Mouse (Mus musculus) frontal cortex, adult (tissue): ENCODE results near the gene Zfp239.

ENCODE experiments used
- ATAC-seq: cut with Nextera tagmentation; 2 replicates; pipeline ENCODE4 v1.9.2; 2017; ENCODE audit warnings: mild to moderate bottlenecking, moderate library complexity, mixed read lengths; ENCODE audit not compliant: low TSS enrichment

Gene Zfp239

DNA sequence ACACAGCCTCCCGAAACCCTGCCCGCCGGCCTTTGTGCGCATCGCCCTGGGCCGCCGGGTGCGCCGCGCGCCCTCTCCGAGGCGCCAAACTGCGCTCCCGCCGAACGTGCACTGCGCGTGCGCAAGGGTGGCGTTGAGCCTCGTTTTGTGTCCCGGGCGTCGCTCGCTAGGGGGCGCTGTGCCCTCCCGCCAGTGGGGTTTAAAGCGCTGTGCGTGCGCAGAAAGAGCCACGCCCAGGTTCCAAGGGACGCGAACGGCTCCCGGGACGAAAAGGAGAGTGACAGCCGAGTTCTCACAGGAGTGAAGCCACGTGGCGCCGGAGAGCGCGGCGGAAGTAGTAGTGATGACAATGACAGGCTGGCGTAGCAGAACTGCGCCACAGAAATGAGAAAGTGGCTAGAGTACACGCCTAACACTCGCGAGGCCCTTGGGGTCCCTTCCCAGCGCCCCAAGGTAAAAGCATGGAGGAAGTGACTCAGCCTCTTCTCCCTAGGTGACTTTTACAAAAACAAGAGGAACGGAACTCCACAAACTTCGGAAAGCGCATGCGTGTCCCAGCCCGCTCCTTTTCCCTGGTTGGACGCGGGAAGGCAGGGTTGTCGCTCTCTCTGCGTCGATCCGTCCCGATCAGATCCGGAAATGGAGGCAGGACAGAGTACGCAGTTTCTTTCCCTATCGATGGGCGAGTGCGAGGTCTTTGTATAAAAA, 17.7 kb downstream of the Zfp239 start:
- ATAC-seq, result peak; percentile 95

DNA sequence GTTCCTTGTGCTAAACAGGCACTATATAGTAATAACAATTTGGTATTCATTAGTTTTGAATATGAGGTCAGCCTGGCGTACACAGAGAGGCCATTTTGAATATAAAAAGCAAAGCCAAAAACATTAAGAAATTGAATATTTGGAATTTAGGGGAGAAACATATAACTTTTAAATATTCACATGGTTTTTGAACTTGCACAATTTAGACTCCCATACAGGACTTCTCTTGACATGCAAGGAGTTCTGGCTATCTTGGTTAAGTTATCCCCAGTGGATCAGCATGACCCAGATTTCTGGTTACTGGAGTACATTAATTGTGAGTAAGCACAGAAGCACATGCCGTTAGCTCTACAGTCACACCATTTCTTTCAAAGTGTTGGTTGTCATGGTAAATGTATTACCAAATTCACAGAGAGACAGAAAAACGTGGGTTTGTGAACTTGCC, 18.5 kb downstream of the Zfp239 start:
- no peak for ATAC-seq

DNA sequence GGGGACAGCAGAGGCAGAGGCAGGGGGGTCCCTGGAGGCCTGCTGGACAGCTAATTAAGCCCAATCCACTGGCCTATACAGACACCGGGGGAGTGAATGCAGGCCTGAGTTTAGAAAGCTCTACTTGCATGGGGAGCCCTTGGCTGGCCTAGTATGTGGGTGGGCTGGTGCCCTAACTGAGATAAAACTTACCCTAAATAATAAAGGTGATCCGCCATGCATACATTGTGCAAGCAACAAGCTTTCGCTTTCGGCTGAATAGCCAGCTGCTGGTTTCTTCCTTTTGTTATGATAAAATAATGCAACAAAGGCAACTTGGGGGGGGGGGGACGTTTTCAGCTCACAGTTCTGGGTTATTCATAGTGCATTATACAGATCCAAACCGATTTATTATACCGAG, 19.3 kb downstream of the Zfp239 start:
- ATAC-seq, result no peak

DNA sequence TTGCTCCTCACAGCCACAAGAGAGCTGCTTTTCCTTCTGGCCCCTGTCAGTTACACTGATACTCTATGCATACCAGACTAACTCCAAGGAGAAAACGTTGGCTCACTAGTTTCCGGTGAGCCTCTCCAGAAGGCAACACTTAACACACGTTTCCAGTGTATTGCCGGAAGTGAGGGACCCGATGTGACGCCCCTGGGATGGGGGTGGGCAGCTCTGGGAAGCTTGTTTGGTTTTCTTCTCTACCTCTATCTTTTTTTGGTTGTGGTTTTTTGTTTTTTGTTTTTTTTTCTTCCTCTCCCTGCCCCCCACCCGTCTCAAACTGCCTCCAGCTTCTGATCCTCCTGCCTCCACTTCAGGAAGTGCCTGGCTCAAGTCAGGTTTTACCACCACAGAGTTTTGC, 20.1 kb downstream of the Zfp239 start:
- no peak for ATAC-seq

DNA sequence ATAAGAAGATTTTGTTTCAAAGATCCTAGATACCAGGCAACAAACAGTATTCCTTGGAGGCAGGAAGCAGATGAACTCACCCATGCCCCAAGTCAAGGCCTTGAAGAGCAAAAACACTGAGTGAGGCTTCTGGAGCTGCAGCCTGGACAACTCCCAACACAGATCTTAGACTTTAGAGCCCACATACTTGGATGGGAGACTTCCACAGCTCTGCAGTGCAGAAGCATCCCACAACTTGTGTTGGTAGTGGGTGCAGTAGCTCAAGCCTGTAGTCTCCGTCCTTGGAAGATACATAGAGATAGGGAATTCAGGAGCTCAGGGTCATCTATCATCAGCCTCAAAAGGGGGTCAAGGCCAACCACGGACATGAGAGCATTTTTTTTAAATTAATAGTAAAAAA, 24.0 kb downstream of the Zfp239 start:
- ATAC-seq, result no peak

DNA sequence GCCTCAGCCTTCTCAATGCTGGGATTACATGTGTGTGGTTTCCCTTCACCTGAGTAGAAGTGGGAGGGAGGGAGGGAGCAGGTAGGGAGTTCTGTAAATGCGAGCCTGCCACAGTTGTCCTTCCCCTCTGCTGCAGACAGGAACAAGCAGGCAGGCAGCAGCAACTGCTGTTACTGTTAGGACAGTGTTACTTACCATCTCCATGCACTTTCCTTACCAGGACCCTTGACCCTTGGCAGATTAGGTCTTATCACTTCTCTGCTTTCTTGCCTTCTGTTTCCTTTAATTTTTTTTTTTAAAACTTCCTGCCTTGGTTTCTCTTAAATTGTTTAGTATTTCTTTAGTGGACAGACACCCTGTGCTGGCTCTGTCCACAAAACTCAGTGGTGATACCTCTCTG, 26.1 kb downstream of the Zfp239 start:
- no peak for ATAC-seq

DNA sequence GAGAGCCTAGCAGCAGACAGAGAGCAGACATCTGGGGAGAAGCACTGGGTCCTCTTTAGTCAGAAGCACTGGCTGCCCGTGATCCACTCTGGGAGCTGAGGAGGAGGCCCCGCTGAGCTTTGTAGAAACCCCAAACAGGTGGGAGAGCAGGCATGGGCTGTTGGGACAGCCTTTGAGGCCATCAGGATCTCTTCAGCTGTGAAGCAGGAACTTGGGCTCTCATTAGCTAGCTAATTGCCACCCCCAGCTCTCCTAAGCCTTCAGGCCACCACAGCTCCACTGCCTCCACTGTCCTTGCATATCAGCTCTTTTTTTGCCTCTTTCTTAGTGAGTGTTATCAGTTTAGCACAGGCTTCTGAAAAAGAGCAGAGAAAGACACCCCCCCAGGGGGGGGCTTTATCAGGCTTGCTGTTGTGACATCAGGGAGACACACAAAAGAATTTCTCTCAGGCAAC, 26.8 kb downstream of the Zfp239 start:
- ATAC-seq, result no peak

DNA sequence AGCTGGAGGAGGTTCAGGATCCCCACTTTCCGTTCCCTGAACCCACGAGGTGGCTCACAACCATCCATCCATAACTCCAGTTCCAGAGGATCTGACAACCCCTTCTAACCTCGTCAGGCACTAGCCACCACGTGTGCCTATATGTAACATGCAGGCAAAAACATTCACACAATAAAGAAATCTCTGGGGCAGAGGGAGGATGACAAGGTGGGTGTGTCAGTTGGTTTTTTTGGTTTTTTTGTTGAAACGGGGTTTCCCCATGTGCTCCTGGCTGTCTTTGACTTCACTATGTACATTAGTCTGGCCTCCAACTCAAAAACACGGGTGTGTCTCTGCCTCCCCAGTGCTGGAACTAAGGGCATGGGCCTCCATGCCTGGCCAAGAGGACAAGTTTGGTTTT, 28.4 kb downstream of the Zfp239 start:
- no peak for ATAC-seq

DNA sequence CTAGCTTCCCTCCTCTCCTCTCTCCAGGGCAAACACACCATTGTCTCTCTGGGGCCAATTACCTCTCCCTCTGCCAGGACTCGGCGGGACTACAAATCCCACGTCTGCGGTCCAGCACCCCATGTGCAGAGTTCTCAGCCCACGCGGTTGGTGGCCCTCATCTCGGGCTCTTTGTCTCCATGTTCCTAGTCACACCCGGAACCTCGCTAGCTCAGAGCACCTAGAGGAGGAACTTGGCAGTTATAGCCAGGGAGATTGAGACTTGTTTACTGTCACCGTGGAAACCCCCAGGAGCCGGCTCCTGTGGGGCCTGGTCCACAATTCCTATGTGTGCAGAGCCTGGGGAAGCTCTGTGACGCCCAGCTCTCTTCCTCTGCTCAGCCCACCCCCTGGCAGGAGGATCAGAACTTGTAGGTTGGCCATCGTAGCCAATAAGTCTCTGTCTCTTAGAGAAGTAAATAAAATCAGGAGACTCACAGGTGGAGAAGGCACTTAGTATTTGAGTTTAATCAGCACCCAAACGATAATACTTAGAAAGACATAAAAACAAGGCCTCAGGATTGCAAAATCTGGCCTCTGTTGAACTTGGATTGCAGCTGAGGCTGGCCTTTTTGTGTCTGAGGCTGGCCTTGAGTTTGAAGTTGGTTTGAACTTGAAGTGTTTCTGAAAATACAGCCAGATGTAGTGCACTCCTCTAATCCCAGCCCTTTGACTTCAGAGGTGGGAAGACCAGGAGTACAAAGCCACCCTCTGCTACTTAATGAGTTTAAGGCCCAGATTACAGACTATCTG, 29.7 kb downstream of the Zfp239 start:
- ATAC-seq, result no peak

DNA sequence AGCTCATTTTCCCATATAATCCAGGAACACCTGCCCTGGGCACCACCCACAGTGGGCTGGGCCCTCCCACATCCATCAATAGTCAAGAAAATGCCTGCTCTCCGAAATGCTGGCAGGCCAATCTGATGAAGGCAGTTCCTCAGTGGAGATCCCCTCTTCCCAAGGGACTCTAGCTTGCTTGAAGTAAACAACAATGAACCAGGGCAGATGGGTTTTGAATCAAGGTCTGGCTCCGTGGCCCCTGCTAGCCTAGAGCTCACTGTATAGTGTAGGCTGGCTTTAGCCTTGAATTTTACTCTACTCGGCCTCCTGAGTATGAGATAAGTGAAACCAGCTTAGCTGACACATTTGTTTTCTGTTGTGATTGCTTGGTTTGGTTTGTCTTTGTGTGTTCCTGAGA, 30.5 kb downstream of the Zfp239 start:
- ATAC-seq, result no peak

DNA sequence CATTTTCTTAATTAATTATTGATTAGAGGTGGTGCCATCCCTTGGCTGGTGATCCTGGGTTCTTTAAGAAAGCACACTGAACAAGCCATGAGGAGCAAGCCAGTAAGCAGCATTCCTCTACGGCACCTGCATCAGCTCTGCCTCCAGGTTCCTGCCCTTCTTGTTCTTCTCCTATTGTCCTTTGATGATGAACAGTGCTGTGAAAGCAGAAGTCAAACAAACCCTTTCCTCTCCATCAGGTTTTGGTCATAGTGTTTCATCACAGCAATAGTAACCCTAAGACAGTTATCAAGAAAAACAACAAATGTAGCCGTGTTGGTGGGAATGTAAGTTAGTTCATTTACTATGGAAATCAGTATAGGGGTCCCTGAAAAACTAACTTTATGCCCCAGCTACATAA, 31.5 kb downstream of the Zfp239 start:
- ATAC-seq, result no peak

DNA sequence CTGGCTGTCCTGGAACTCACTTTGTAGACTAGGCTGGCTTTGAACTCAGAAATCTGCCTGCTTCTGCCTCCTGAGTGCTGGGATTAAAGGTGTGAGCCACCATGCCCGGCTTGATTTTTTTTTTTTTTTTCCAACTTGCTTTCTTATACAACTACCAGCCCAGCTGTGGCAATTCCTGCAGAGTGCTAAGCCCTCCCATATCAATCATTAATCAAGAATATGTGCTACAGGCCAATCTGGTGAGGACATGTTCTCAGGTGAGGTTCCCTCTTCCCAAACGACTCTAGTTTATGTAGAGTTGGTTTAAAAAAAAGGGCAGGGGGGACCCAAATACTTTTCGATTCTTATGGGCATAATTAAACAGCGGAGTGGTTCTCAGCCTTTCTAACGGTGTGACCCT, 35.9 kb downstream of the Zfp239 start:
- ATAC-seq, result no peak

DNA sequence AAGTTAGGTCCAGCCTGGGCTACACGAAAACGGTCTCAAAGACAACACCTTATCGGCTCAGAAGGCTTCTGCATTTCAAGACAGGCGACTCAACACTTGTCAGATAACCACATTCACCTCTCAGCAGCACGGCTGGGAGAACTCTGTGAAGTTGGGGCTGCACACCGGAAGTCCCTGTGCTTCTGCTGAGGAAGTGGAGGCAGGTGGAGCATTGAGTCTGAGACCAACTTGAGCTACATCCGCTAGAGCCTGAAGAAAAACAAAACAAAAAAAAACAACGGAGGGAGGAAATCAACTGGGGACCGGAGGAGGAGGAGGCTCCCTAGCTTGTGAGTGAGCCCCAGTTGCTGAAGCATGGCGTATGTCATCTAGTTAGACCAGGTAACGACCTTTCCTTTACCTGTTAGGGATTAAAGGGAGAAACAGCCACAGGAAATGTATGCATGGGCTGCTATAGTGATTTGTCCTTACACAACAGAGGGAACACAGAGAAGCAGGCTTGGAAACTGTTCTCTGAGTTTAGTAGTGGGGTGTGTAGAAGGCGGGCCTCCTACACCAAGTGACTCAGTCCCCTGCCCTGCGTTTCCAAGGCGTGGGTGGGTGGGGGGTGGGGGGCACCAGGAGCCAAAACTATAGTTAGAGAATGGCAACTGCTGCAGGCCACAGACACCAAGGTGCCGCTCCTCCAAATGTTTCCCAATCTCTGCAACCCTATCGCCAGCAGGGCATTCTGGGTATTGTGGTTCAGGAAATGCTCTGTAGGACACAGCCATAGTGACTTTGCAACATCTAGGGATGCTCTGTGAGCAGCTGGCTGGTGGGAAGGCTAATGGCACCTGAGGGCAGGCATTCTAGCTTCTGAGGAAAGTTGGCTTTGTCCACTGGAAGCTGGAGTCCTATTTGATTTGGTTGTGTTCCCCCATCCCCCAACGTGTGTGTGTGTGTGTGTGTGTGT, 38.5 kb downstream of the Zfp239 start, which contains the start of gene Hnrnpf:
Gene Hnrnpf, plus strand, starts transcription at position 199 of the 955 bp plus-strand sequence.
- ATAC-seq, result peak; percentile 90

DNA sequence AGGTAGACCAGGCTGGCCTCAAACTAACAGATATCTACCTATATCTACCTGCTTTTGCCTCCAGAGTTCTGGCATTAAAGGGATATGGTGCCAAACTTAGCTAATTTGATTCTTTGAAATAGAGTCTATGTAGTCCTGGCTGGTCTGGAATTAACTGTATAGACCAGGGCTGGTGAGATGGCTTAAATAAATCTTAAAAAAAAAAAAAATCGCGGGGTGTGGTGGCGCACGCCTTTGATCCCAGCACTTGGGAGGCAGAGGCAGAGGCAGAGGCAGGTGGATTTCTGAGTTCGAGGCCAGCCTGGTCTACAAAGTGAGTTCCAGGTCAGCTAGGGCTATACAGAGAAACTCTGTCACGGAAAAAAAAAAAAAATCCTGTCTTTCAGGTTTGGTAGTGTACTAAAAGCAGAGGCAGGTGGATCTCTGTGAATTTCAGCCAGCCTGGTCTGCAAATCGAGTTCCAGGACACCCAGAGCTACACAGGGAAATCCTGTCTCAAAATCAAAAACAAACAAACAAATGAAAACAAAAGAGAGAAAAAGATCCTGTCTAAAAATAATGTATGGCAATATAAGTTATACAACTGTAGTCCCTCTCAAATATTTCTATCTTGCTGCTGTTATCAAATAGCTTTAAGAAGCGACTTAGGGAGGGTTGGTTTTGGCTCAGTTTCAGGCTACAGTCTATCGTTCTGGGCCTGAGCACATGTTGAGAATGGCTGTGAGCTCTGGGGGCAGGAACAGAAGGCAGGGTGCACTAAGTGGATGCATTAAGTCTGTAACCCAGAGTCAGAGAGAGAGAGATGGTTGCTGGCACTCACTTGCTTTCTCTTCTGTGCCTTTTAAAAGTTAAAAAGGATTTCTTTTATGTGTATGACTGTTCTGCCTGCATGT, 39.9 kb downstream of the Zfp239 start:
- ATAC-seq, result no peak

DNA sequence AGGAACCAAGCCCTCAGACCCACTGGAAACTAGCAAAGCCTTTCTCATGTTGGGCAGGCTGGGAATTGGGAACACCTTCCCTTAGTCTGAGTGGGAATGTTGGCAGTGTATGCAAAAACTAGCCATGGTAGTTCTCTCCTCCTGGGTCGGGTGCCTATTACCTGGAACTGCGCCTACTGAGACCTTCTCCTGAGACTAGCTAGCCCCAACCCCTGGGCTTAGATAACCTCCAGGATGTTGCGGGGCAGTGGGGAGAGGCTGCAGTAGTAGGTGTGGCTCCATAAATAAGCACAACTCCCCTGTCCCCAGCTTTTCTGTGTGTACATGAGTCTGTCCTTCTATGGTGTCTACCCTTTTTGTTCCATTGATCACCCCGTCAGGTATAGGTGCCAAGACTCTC, 40.7 kb downstream of the Zfp239 start:
- ATAC-seq, result no peak

DNA sequence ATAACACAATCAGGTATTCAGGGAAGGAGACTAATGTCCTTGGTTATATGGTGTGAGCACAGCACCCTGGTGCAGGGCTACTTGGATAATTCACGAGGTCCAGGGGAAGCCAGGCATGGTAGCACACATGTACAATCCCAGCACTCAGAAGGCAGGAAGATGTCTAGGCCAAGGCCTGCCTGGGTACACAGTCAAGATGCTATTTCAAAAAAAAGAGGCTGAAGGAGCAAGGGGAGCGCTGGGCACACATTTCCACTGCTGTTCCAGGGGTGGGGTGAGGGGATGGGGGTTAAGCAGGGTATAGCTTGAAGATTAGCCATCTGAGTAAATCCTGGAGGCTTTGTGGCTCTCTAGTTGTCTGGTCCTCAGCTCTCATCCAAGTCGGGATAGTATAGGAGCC, 41.9 kb downstream of the Zfp239 start:
- no peak for ATAC-seq

DNA sequence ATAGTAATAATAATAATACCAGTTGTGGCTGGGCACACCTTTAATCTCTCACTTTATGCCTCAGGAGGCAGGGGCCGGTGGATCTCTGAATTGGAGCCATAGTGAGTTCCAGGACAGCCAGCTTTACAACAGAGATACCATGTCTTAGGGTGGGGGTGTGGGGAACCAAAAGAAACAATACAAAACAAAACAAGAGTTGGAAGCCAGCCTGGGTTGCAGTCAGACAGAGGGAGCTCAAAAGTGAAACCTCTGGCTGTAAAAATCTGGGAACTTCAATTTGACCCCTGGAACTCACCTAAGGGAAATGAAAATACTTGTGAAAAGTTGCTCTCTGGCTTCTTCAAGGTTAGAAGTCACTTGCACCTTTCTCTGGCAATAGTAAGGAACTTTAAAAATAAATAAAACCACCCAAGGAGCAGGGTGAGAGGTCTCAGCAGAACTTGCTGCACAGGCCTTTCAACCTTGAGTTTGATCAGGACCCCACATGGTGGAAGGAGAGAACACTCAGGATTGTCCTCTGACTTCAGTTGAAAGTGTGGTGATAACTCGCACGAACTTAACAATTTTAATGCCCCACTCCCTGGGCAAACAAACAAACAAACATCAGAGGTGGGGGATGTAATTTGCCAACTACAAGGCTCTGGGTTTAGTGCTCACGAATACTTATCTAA, 43.5 kb downstream of the Zfp239 start:
- no peak for ATAC-seq

DNA sequence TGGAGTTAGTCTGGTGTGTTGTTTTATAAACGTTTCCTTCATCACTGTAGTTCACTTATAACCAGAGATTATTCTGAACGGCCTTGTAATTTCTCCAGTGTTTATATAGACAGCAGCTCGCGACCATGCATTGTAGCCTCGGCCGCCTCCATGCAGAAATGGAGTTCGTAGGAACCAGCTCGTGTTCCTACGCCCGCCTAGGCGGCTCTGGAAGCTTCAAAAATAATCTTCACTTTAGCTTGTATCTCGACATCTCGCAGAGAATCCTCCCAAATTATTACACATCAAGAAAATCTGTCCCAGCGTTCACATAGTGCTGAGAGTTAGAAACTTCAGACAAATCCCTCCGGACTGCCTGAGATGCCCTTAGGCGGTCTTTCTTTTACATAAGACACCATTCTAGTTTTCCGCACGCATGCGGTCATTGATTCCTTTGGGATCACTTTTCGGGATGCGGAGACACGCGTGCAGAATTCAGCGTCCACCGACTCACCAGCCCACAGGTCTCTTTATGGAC, 44.2 kb downstream of the Zfp239 start:
- peak; percentile 15 for ATAC-seq

DNA sequence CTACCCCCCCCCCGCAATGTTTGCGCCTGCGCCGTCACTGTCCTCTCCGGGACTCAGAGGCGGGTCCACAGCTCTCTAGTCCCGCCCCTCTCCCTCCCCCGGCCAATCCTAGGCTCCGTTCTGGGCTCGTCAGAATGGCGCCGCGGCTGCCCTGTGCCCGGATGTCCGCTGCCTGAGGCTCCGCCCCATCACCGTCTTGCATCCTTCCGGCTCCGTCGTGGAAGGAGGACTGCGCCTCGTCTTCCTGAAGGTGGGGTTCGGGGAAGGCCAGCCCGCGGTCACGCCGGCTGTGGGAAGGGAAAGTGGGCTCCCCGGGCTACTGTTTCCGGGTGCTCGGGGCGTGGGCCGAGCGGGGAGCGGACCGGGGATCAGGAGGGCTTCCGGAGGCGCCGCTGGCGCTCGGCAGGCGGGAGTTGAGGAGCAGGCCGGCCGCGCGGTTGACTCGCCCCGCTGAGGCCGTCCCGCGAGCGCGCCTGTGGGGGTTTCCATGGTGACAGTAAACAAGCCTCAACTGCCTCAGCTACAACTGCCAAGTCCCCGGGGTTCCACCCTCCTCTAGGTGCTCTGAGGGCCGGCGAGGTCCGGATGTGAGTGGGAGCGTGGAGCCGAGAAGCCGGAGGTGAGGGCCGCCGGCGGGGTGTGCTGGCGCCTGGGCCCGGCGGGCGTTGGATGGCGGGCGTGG, 44.8 kb downstream of the Zfp239 start:
- peak; percentile 95 for ATAC-seq
